Mouse (Mus musculus) cortical plate, adult 2 months (tissue): Measurements from ENCODE around the gene Slc6a9. TPM values are rescaled to one million over a fixed set of nuclear protein-coding genes. Genes with fewer than 3 reads are reported as not detected.

Source experiments
- H3K27ac ChIP-seq: fragments of 200-500 bp; 2 replicates; pipeline ENCODE4 v1.5.1; 2012; ENCODE audit warnings: low read length, control low read depth, inconsistent platforms; ENCODE audit not compliant: insufficient read depth
- H3K4me1 ChIP-seq: fragments of 200-500 bp; 2 replicates; pipeline ENCODE4 v1.6.1; 2011; ENCODE audit warnings: low read length; ENCODE audit not compliant: control insufficient read depth, insufficient read depth
- H3K4me3 ChIP-seq: fragments of 200-500 bp; 2 replicates; pipeline ENCODE4 v1.5.1; 2011; ENCODE audit warnings: mild to moderate bottlenecking, low read length, control low read depth; ENCODE audit not compliant: insufficient read depth
- CTCF ChIP-seq: fragments of 200-500 bp; IDR thresholded peaks from 2 replicates; pipeline ENCODE4 v1.5.1; 2011; ENCODE audit warnings: mild to moderate bottlenecking, control low read depth, low read length; ENCODE audit not compliant: insufficient read depth; ENCODE audit errors: extremely low read depth
- POLR2A ChIP-seq: fragments of 200-500 bp; IDR thresholded peaks from 2 replicates; pipeline ENCODE4 v1.6.1; 2011; ENCODE audit warnings: mild to moderate bottlenecking, low read length, control low read depth; ENCODE audit not compliant: insufficient read depth; ENCODE audit errors: extremely low read depth
- polyA plus RNA-seq: library from polyadenylated mRNA; depleted of rRNA; stranded (reverse); fragments of >200 nt; gene quantifications from 2 replicates; pipeline ENCODE4 v1.2.3, GENCODE M21; 2012

The Slc6a9 gene
- polyA plus RNA-seq, 1 experiment: 56.0 TPM

GRCm38 (mm10) chr4:117850176-117850575, 15.9 kb downstream of the Slc6a9 start:
- peak overlapping the region; percentile 65 for H3K27ac ChIP-seq
- no peak overlapping the region; the same call in none of the 2 replicates for H3K4me3 ChIP-seq
- TF ChIP-seq CTCF: no peak
- TF ChIP-seq POLR2A: no peak
- H3K4me1 ChIP-seq: 0 out of 2 replicates have a peak, but pooled peaks cover 2% of the 10 kb centered on the region

GRCm38 (mm10) chr4:117850871-117851270, 16.6 kb downstream of the Slc6a9 start:
- no peak overlapping the region; the same call in 1 of the 2 replicates for H3K4me3 ChIP-seq
- H3K4me1 ChIP-seq: 0 out of 2 replicates have a peak, but pooled peaks cover 2% of the 10 kb centered on the region
- TF ChIP-seq POLR2A: no peak
- TF ChIP-seq CTCF: no peak
- 0 out of 2 replicates have a peak overlapping the region, but pooled peaks have one; percentile 72 for H3K27ac ChIP-seq

- Histone ChIP-seq H3K27ac (0 out of 2 replicates have a peak overlapping the region, but pooled peaks have one; percentile 10), H3K4me3 (no peak overlapping the region), H3K4me1 (0 out of 2 replicates have a peak, but pooled peaks cover 2% of the 10 kb centered on the region)
- TF ChIP-seq CTCF: no peak
- TF ChIP-seq POLR2A: no peak
Observed at GRCm38 (mm10) chr4:117852152-117852868, 18.0 kb downstream of the Slc6a9 start.

GRCm38 (mm10) chr4:117855146-117855545, 20.8 kb downstream of the Slc6a9 start:
- TF ChIP-seq POLR2A: no peak
- no peak for TF ChIP-seq CTCF
- peak overlapping the region; percentile 90 for H3K27ac ChIP-seq
- no peak overlapping the region for H3K4me3 ChIP-seq
- 0 out of 2 replicates have a peak, but pooled peaks cover 2% of the 10 kb centered on the region for H3K4me1 ChIP-seq

- Histone ChIP-seq H3K27ac (no peak overlapping the region), H3K4me3 (no peak overlapping the region), H3K4me1 (0 out of 2 replicates have a peak, but pooled peaks cover 2% of the 10 kb centered on the region)
- peak; percentile 56 for TF ChIP-seq CTCF
- no peak for TF ChIP-seq POLR2A
Observed at GRCm38 (mm10) chr4:117858794-117859193, 24.5 kb downstream of the Slc6a9 start.

- H3K4me3 ChIP-seq: no peak overlapping the region
- H3K4me1 ChIP-seq: no peaks in the 10 kb centered on the region
- TF ChIP-seq POLR2A (no peak), CTCF (no peak)
- H3K27ac ChIP-seq: peak overlapping the region; percentile 44; the same call in 1 of the 2 replicates
Observed at GRCm38 (mm10) chr4:117860570-117860969, 26.3 kb downstream of the Slc6a9 start.

GRCm38 (mm10) chr4:117862823-117863222, 28.5 kb downstream of the Slc6a9 start:
- TF ChIP-seq POLR2A: 0 out of 2 replicates have a peak, but pooled peaks have one; percentile 32
- TF ChIP-seq CTCF: no peak
- no peak overlapping the region for H3K27ac ChIP-seq
- H3K4me1 ChIP-seq: no peaks in the 10 kb centered on the region
- H3K4me3 ChIP-seq: no peak overlapping the region

- H3K27ac ChIP-seq: no peak overlapping the region
- TF ChIP-seq CTCF: no peak
- TF ChIP-seq POLR2A: no peak
- H3K4me3 ChIP-seq: no peak overlapping the region
- no peaks in the 10 kb centered on the region for H3K4me1 ChIP-seq
Observed at GRCm38 (mm10) chr4:117866083-117866482, 31.8 kb downstream of the Slc6a9 start.

- H3K4me1 ChIP-seq: no peaks in the 10 kb centered on the region
- H3K4me3 ChIP-seq: no peak overlapping the region
- TF ChIP-seq CTCF (no peak), POLR2A (no peak)
- no peak overlapping the region for H3K27ac ChIP-seq
Observed at GRCm38 (mm10) chr4:117867000-117867399, 32.7 kb downstream of the Slc6a9 start.

GRCm38 (mm10) chr4:117867823-117868222, 33.5 kb downstream of the Slc6a9 start:
- no peak overlapping the region for H3K27ac ChIP-seq
- no peak overlapping the region for H3K4me3 ChIP-seq
- TF ChIP-seq CTCF (peak; percentile 56), POLR2A (no peak)
- no peaks in the 10 kb centered on the region for H3K4me1 ChIP-seq
